Mouse (Mus musculus): ENCODE measurements around the gene Rhbg. TPM values are rescaled to one million over a fixed set of nuclear protein-coding genes. Genes with fewer than 3 reads are reported as not detected.

The Rhbg gene
- polyA plus RNA-seq, 1 experiment: 0.08 TPM

GRCm38 (mm10) chr3:88231061-88231641 is 23.4 kb downstream of the Rhbg start:
- Histone ChIP-seq H3K27ac (ENCODE audit: insufficient read depth, low read length) (no peak overlapping the region), H3K27me3 (ENCODE audit: control insufficient read depth, insufficient read depth, low read length) (no peaks in the 10 kb centered on the region), H3K4me3 (replicated peaks; ENCODE audit: insufficient read depth, low read depth, low read length) (no peak overlapping the region), H3K4me1 (ENCODE audit: control insufficient read depth, insufficient read depth, low read length) (peaks cover 58% of the 10 kb centered on the region)
- TF ChIP-seq POLR2A (IDR thresholded peaks at IDR 0.05; ENCODE audit: borderline replicate concordance, insufficient read depth, low read length) (no peak), CTCF (IDR thresholded peaks at IDR 0.05; ENCODE audit: borderline replicate concordance, insufficient read depth, low read depth, low read length) (no peak)
- 89% methylated on average over 1 of the region's 1 CpGs for WGBS
- peak in 1 of 2 experiments; percentile 34 for DNase-seq

GRCm38 (mm10) chr3:88230262-88231047 is 24.1 kb downstream of the Rhbg start:
- no peak for DNase-seq
- H3K4me3 ChIP-seq (replicated peaks; ENCODE audit: insufficient read depth, low read depth, low read length): no peak overlapping the region
- H3K27me3 ChIP-seq (ENCODE audit: control insufficient read depth, insufficient read depth, low read length): no peaks in the 10 kb centered on the region
- WGBS: 46% methylated on average over 17 of the region's 17 CpGs
- peaks cover 65% of the 10 kb centered on the region for H3K4me1 ChIP-seq (ENCODE audit: control insufficient read depth, insufficient read depth, low read length)
- TF ChIP-seq POLR2A (IDR thresholded peaks at IDR 0.05; ENCODE audit: borderline replicate concordance, insufficient read depth, low read length) (no peak), CTCF (IDR thresholded peaks at IDR 0.05; ENCODE audit: borderline replicate concordance, insufficient read depth, low read depth, low read length) (no peak)
- H3K27ac ChIP-seq (ENCODE audit: insufficient read depth, low read length): peak overlapping the region; percentile 10

- no peak for DNase-seq
- 23% methylated on average over 6 of the region's 6 CpGs for WGBS
- H3K4me1 ChIP-seq (ENCODE audit: control insufficient read depth, insufficient read depth, low read length): peaks cover 74% of the 10 kb centered on the region
These were observed 25.0 kb downstream of the Rhbg start for GRCm38 (mm10) chr3:88229526-88229925.

GRCm38 (mm10) chr3:88228906-88229305 is 25.6 kb downstream of the Rhbg start:
- peaks cover 80% of the 10 kb centered on the region for H3K4me1 ChIP-seq (ENCODE audit: control insufficient read depth, insufficient read depth, low read length)
- WGBS: 3% methylated on average over 4 of the region's 4 CpGs
- no peak for TF ChIP-seq POLR2A (IDR thresholded peaks at IDR 0.05; ENCODE audit: borderline replicate concordance, insufficient read depth, low read length)
- H3K27me3 ChIP-seq (ENCODE audit: control insufficient read depth, insufficient read depth, low read length): no peaks in the 10 kb centered on the region
- peak overlapping the region; percentile 63 for H3K27ac ChIP-seq (ENCODE audit: insufficient read depth, low read length)
- no peak overlapping the region for H3K4me3 ChIP-seq (replicated peaks; ENCODE audit: insufficient read depth, low read depth, low read length)
- DNase-seq: peak; percentile 72 to 82

More at GRCm38 (mm10) chr3:88229526-88229925, 25.0 kb downstream of the Rhbg start:
- Histone ChIP-seq H3K4me3 (replicated peaks; ENCODE audit: insufficient read depth, low read depth, low read length) (no peak overlapping the region), H3K27ac (ENCODE audit: insufficient read depth, low read length) (no peak overlapping the region; the same call in 1 of the 2 replicates), H3K27me3 (ENCODE audit: control insufficient read depth, insufficient read depth, low read length) (no peaks in the 10 kb centered on the region)
- no peak for TF ChIP-seq CTCF (IDR thresholded peaks at IDR 0.05; ENCODE audit: borderline replicate concordance, insufficient read depth, low read depth, low read length)
- no peak for TF ChIP-seq POLR2A (IDR thresholded peaks at IDR 0.05; ENCODE audit: borderline replicate concordance, insufficient read depth, low read length)

GRCm38 (mm10) chr3:88227976-88228375 is 26.5 kb downstream of the Rhbg start:
- peak; percentile 30 to 36 for DNase-seq
- WGBS: 24% methylated on average over 6 of the region's 6 CpGs
- no peaks in the 10 kb centered on the region for H3K27me3 ChIP-seq (ENCODE audit: control insufficient read depth, insufficient read depth, low read length)
- no peak for TF ChIP-seq CTCF (IDR thresholded peaks at IDR 0.05; ENCODE audit: borderline replicate concordance, insufficient read depth, low read depth, low read length)
- no peak for TF ChIP-seq POLR2A (IDR thresholded peaks at IDR 0.05; ENCODE audit: borderline replicate concordance, insufficient read depth, low read length)
- H3K27ac ChIP-seq (ENCODE audit: insufficient read depth, low read length): peak overlapping the region; percentile 63
- no peak overlapping the region for H3K4me3 ChIP-seq (replicated peaks; ENCODE audit: insufficient read depth, low read depth, low read length)
- H3K4me1 ChIP-seq (ENCODE audit: control insufficient read depth, insufficient read depth, low read length): peaks cover 79% of the 10 kb centered on the region

- Histone ChIP-seq H3K27ac (ENCODE audit: insufficient read depth, low read length) (no peak overlapping the region), H3K4me3 (replicated peaks; ENCODE audit: insufficient read depth, low read depth, low read length) (no peak overlapping the region), H3K27me3 (ENCODE audit: control insufficient read depth, insufficient read depth, low read length) (no peaks in the 10 kb centered on the region), H3K4me1 (ENCODE audit: control insufficient read depth, insufficient read depth, low read length) (peaks cover 79% of the 10 kb centered on the region)
- 29% methylated on average over 4 of the region's 4 CpGs for WGBS
- TF ChIP-seq CTCF (IDR thresholded peaks at IDR 0.05; ENCODE audit: borderline replicate concordance, insufficient read depth, low read depth, low read length): no peak
- TF ChIP-seq POLR2A (IDR thresholded peaks at IDR 0.05; ENCODE audit: borderline replicate concordance, insufficient read depth, low read length): no peak
- DNase-seq: no peak
These were observed 27.2 kb downstream of the Rhbg start for GRCm38 (mm10) chr3:88227260-88227659.

- 16% methylated on average over 10 of the region's 10 CpGs for WGBS
- peaks cover 81% of the 10 kb centered on the region for H3K4me1 ChIP-seq (ENCODE audit: control insufficient read depth, insufficient read depth, low read length)
- DNase-seq: peak; percentile 91 to 96
These were observed 28.2 kb downstream of the Rhbg start for GRCm38 (mm10) chr3:88226101-88226845.

More at GRCm38 (mm10) chr3:88226101-88226845, 28.2 kb downstream of the Rhbg start:
- H3K4me3 ChIP-seq (replicated peaks; ENCODE audit: insufficient read depth, low read depth, low read length): no peak overlapping the region
- TF ChIP-seq CTCF (IDR thresholded peaks at IDR 0.05; ENCODE audit: borderline replicate concordance, insufficient read depth, low read depth, low read length) (no peak), POLR2A (IDR thresholded peaks at IDR 0.05; ENCODE audit: borderline replicate concordance, insufficient read depth, low read length) (peak; percentile 43; the same call in 1 of the 2 replicates)
- no peaks in the 10 kb centered on the region for H3K27me3 ChIP-seq (ENCODE audit: control insufficient read depth, insufficient read depth, low read length)
- peak overlapping the region; percentile 87 for H3K27ac ChIP-seq (ENCODE audit: insufficient read depth, low read length)
